Mouse (Mus musculus): ENCODE data around the gene Adam1a. TPM values are rescaled to one million over a fixed set of nuclear protein-coding genes. Genes with fewer than 3 reads are reported as not detected.

The Adam1a gene
- polyA plus RNA-seq, 1 experiment from 2014 or later, result 4.9 TPM

DNA sequence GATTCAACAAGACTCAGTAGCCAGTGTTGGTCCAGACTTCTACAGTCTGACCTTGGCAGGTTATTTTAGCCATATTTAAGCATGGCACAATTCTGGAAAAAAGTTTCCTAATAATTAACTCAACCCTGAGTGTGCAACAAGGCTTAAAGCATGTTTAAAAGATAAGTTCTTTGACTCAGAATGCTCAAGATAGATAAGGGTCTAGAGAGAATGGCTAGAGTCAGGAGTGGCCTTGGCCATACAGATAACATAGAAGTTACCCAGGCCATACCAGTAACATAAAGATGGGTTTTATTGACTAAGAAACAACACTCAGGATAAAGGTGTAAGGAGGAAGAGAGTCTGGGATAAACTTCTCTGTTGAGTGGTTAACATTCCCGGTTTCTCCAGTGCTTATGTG, 69.2 kb downstream of the Adam1a start:
- Histone ChIP-seq H3K36me3 (ENCODE audit: control insufficient read depth, insufficient read depth) (no peaks in the 10 kb centered on the region), H3K27me3 (replicated peaks; ENCODE audit: control insufficient read depth, insufficient read depth, low read length) (no peaks in the 10 kb centered on the region), H3K4me3 (replicated peaks; ENCODE audit: low read length) (no peak overlapping the region), H3K27ac (ENCODE audit: low read length) (no peak overlapping the region), H3K9me3 (ENCODE audit: control insufficient read depth, low read length) (no peaks in the 10 kb centered on the region), H3K4me2 (ENCODE audit: low read length) (no peak overlapping the region), H3K4me1 (replicated peaks; ENCODE audit: control insufficient read depth, insufficient read depth, low read length) (no peaks in the 10 kb centered on the region), H3K9ac (replicated peaks; ENCODE audit: low read depth, low read length) (no peak overlapping the region)
- no peak for ATAC-seq
- WGBS, result 83% methylated on average over 1 of the region's 1 CpGs

DNA sequence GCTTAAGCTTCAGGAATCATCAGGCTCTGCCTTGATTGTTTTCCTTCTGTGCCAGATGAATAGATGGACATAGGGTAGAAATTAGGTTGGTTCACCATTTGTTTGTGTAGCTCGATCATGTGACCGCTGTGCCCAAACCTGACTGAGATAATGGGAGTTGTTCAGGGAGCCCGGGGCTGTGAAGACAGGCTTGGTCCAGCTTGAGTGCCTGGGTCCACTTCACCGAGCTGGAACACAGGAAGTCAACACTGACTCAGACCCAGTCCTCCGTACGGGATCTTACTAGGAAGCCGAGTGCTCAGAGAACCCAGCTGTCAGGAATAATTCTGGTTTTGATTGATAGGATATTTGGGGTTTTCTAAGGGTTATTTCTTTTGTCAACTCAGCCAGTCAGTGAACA, 70.7 kb downstream of the Adam1a start:
- ATAC-seq, result no peak
- no peaks in the 10 kb centered on the region for H3K9me3 ChIP-seq (ENCODE audit: control insufficient read depth, low read length)
- H3K9ac ChIP-seq (replicated peaks; ENCODE audit: low read depth, low read length), result no peak overlapping the region
- H3K4me3 ChIP-seq (replicated peaks; ENCODE audit: low read length), result no peak overlapping the region
- H3K27me3 ChIP-seq (replicated peaks; ENCODE audit: control insufficient read depth, insufficient read depth, low read length), result no peaks in the 10 kb centered on the region
- H3K36me3 ChIP-seq (ENCODE audit: control insufficient read depth, insufficient read depth), result no peaks in the 10 kb centered on the region
- no peaks in the 10 kb centered on the region for H3K4me1 ChIP-seq (replicated peaks; ENCODE audit: control insufficient read depth, insufficient read depth, low read length)
- H3K4me2 ChIP-seq (ENCODE audit: low read length), result no peak overlapping the region
- no peak overlapping the region for H3K27ac ChIP-seq (ENCODE audit: low read length)
- 67% methylated on average over 7 of the region's 7 CpGs for WGBS

DNA sequence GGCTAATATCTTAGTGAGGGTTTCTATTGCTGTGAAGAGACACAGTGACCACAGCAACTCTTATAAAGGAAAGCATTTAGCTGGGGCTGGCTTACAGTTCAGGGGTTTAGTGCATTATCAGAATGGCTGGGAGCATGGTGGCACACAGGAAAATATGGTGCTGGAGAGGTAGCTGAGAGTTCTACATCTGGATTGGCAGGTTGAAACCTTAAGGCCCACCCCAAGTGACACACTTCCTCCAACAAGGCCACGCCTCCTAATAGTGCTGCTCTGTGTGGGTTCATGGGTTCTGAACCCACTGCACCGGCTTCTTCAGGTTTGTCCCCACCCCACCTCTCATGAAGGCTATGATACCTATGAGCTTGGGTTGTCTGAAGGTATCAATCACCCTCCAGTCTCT, 72.9 kb downstream of the Adam1a start:
- H3K27ac ChIP-seq (ENCODE audit: low read length), result no peak overlapping the region
- ATAC-seq, result no peak
- no peak overlapping the region for H3K4me3 ChIP-seq (replicated peaks; ENCODE audit: low read length)
- 89% methylated on average over 2 of the region's 2 CpGs for WGBS
- no peaks in the 10 kb centered on the region for H3K27me3 ChIP-seq (replicated peaks; ENCODE audit: control insufficient read depth, insufficient read depth, low read length)
- no peak overlapping the region for H3K9ac ChIP-seq (replicated peaks; ENCODE audit: low read depth, low read length)
- no peaks in the 10 kb centered on the region for H3K36me3 ChIP-seq (ENCODE audit: control insufficient read depth, insufficient read depth)
- H3K9me3 ChIP-seq (ENCODE audit: control insufficient read depth, low read length), result no peaks in the 10 kb centered on the region
- no peaks in the 10 kb centered on the region for H3K4me1 ChIP-seq (replicated peaks; ENCODE audit: control insufficient read depth, insufficient read depth, low read length)
- no peak overlapping the region for H3K4me2 ChIP-seq (ENCODE audit: low read length)

GRCm38 (mm10) chr5:121469566-121469965, 75.7 kb downstream of the Adam1a start:
- H3K36me3 ChIP-seq (ENCODE audit: control insufficient read depth, insufficient read depth), result no peaks in the 10 kb centered on the region
- no peak overlapping the region for H3K9ac ChIP-seq (replicated peaks; ENCODE audit: low read depth, low read length)
- H3K27ac ChIP-seq (ENCODE audit: low read length), result no peak overlapping the region
- 66% methylated on average over 3 of the region's 3 CpGs for WGBS
- H3K4me3 ChIP-seq (replicated peaks; ENCODE audit: low read length), result no peak overlapping the region
- no peaks in the 10 kb centered on the region for H3K27me3 ChIP-seq (replicated peaks; ENCODE audit: control insufficient read depth, insufficient read depth, low read length)
- no peak overlapping the region for H3K4me2 ChIP-seq (ENCODE audit: low read length)
- no peaks in the 10 kb centered on the region for H3K4me1 ChIP-seq (replicated peaks; ENCODE audit: control insufficient read depth, insufficient read depth, low read length)
- no peaks in the 10 kb centered on the region for H3K9me3 ChIP-seq (ENCODE audit: control insufficient read depth, low read length)
- ATAC-seq, result no peak

Other genes with a start within 250 kb of the Adam1a start
- 146 and 149 TPM in 2 replicates for gene Trafd1, start 159.8 kb downstream of the Adam1a start, polyA plus RNA-seq (2015; fragmentation: Nextera tagmentation; extraction: Ambion mirVana)
- 61.7 and 66.8 TPM in 2 replicates for gene Naa25, start 147.5 kb downstream of the Adam1a start, polyA plus RNA-seq (2015; fragmentation: Nextera tagmentation; extraction: Ambion mirVana)
- 1.2 and 1.9 TPM in 2 replicates for gene Tmem116, start 93.6 kb downstream of the Adam1a start, polyA plus RNA-seq (2015; fragmentation: Nextera tagmentation; extraction: Ambion mirVana)
- 142 and 159 TPM in 2 replicates for gene Erp29, start 93.0 kb downstream of the Adam1a start, polyA plus RNA-seq (2015; fragmentation: Nextera tagmentation; extraction: Ambion mirVana)
- 0.08 TPM in 1 of 2 replicates, not detected in the other for gene Adam1b, start 42.0 kb downstream of the Adam1a start, polyA plus RNA-seq (2015; fragmentation: Nextera tagmentation; extraction: Ambion mirVana)
- not detected in 2 replicates for gene Gm42878, start within 50 bp of the Adam1a start, polyA plus RNA-seq (2015; fragmentation: Nextera tagmentation; extraction: Ambion mirVana)
- gene Mapkapk5, start 423 bp upstream of the Adam1a start, polyA plus RNA-seq (2015; fragmentation: Nextera tagmentation; extraction: Ambion mirVana), result 66.8 and 67.8 TPM in 2 replicates
- 99.2 and 102 TPM in 2 replicates for gene Aldh2, start 48.3 kb upstream of the Adam1a start, polyA plus RNA-seq (2015; fragmentation: Nextera tagmentation; extraction: Ambion mirVana)
- 1.1 and 1.2 TPM in 2 replicates for gene Acad12, start 73.5 kb upstream of the Adam1a start, polyA plus RNA-seq (2015; fragmentation: Nextera tagmentation; extraction: Ambion mirVana)
- 0.71 and 1.5 TPM in 2 replicates for gene Acad10, start 115.0 kb upstream of the Adam1a start, polyA plus RNA-seq (2015; fragmentation: Nextera tagmentation; extraction: Ambion mirVana)
- gene Brap, start 115.1 kb upstream of the Adam1a start, polyA plus RNA-seq (2015; fragmentation: Nextera tagmentation; extraction: Ambion mirVana), result 51.5 and 55.5 TPM in 2 replicates
- 55.8 and 58.3 TPM in 2 replicates for gene Atxn2, start 165.9 kb upstream of the Adam1a start, polyA plus RNA-seq (2015; fragmentation: Nextera tagmentation; extraction: Ambion mirVana)

All from forebrain, embryonic 16.5 days (tissue).